Mouse (Mus musculus) urinary bladder, postnatal 25 days (tissue): ENCODE results near the gene Tmem109.
A peak's percentile ranks its signal among the peaks of the same experiment; 100 is the strongest.

Source experiments
- DNase-seq: peaks from one replicate; pipeline ENCODE4 v3.0.0; 2022; ENCODE audit warnings: low spot score

Gene Tmem109

DNA sequence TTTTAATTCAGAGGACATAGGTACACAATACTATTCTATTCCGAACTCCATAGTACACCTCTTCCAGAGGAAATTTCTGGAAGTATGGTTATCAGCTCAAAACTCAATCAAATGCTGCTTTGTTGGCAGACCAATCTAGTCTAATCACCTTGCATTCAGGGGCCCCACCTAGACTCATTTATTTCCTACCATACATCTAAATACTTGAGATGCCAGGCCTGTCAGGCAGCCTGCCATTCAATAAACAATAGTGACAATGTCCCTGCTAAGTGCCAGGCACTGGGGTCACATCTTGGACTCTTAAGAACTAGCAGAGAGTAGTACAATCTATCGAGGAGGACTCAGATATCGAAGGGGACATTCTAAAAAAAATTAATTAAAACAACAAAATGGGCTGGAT lies 10.4 kb upstream of the Tmem109 start:
- DNase-seq, result no peak

DNA sequence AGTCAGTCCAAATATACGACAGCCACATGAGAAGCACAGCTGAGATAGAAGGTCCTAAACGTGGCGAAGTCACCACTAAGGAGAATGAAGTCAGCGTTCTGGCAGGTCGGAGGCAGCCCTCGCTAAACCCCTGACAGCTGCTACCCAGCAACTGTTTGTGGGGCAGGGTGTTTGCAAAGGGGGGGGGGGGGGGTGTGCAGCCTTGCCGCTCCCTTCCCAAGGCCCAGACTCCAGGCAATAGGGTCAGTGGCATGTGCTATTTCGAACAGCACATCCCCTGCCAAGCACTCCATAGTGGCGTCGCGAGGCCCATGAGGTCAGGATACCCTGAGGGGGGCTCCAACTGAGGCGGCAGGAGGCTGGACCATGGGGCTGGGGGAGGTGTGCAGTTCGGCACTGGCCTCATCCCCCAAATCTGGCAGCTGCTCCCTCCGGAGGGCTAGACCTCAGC lies 801 bp downstream of the Tmem109 start:
- DNase-seq, result no peak

DNA sequence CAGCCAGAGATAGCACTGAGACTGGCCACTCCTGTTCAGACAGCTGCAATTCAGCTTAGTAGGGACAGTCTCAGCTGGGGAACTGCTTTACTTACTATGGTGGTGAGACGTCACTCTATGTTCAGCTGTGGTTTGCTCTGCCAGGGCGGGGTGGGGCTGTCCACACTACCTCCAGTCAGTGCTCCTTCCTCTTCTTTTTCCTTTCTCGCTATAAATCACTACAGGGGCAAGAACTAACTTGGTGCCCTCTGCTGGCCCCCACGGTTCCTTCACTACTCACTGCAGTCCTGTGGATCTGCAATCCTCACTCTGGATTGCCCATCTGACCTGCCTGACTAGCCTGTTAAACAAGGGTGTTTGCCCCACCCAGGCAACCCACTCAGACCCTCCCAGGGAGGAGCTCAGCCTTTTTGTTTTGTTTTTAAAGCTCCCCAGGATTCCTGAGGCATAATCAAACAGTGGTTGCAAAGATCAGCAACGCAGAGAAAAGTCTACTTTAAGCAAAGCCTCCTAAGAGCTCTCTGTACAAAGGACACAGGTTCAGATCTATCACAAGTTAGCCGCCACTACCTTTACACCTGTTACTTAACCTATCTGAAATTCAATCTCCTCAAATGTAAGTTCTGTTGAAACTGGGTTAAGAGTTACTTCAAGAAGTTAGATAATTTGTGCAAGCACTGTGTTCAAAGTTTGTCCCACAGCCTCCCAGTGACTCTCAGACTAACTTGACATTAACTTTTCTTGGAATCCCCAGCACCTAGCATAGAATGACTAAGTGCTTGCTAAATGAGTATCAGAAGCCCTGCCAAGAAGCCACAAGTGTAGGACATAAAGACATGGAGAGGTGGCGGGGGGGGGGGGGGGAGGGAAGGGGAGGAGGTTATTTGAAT lies 1.5 kb downstream of the Tmem109 start:
- DNase-seq, result peak; percentile 51

DNA sequence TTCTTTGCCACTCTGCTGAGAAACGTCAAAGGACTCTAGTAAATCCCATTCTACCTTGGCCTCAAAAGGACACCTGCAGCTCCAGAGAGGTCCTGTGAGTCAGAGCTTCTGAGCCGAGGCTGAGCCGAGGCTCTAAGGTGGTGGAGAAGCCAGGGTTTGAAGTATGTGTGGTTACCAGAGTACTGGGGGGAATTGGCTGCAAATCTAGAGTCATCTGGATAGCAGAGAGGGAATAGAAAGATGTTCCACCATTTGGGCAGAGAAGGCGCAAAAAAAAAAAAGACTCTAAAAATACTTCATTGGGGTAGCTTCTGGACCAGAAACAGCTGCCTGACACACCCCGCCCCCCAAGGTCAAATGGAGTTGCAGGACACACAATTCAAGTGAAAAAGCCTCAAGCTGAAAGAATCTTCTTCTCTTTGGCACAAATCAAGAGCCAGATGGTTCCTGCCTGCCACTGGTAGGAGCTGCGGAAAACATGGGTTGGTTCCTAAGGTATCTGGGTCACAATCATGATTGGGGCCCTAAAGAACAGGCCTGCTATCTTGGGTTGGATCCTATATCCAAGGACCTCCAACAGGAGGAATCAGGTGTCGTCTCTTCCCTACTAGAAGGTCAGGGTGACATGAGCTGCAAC lies 3.5 kb downstream of the Tmem109 start:
- DNase-seq, result no peak

DNA sequence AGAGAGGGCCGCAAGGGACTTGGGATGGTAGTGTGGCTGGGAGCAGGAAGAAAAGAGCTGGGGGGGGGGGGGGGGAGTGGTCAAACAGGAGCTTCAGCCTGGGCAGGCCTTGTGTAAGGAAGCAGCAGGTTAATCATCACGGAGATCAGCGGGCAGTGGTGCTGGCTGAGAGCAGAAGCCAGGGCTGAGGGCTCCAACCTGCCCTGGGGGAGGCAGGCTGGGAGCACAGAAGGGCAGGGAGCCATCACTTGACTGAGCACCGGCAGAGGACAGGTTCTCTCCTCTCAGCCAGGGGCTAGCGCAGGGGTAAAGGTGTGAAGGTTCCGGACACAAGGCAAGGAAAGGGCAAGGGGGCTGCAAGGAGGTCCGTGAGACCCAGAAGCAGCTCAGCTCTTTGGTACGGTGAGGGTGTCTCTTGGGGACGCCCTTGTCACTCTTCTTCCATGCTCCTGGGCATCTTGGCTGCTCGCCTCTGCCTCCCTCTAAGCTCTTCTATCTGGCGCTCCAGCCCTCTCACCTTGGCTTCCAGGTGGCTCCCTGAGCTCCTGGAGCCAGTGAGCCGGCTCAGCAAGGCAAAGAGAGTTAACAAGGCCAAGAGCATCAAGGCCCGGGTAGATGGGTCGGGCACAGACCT lies 10.4 kb downstream of the Tmem109 start:
- DNase-seq, result no peak

DNA sequence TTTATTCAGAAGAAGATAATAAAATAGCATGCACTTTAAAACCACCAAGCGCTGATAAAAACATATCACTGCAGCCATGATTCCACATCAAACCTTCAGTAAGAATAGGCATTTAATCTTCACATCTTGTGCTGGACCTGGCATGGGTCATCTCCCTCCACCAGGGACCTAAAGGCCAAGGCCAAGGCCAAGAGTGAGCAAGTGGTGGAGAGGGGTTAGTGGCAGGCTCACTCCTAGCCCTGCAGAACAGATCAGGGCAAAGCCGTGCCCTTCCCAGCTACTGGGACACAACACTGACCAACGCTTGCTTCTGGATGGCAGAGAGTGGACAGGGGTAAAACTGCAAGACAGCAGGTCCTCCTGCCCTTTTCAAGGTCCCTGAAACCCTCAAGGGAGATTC lies 11.1 kb downstream of the Tmem109 start:
- DNase-seq, result no peak

DNA sequence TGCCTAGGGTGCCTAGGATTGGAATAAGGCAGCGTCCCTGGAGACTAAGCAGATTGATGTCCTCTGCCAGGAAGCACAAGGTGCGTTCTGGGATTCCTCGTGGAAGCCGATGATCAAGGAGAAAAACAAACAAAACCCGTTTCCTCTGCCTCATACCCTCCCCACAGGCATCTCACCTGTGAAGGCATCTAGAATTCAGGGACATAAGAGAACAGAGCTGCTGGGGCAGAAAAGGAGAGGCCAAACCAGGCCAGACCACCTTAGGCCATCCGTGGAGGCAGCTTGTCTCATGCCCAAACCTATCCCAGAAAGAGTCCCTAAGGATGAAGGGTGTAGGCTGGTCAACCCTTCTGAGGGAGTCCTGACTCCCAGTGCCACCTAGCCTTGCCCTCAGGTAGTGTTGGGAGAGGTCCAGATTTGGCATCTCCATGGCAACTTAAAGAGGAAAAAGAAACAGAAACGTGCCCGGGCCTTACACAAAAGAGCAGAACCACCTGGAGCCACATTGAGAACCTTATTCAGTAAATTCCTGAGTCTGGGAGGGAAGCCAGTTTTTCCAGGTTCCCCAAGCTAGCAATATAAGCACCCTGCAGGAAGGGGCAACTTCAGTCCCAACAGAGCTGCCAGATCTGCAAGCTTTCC lies 11.8 kb downstream of the Tmem109 start, which contains the start of gene Tmem132a:
Tmem132a (minus strand) TSS at position 55 of the 642 bp plus-strand sequence.
- DNase-seq, result no peak

DNA sequence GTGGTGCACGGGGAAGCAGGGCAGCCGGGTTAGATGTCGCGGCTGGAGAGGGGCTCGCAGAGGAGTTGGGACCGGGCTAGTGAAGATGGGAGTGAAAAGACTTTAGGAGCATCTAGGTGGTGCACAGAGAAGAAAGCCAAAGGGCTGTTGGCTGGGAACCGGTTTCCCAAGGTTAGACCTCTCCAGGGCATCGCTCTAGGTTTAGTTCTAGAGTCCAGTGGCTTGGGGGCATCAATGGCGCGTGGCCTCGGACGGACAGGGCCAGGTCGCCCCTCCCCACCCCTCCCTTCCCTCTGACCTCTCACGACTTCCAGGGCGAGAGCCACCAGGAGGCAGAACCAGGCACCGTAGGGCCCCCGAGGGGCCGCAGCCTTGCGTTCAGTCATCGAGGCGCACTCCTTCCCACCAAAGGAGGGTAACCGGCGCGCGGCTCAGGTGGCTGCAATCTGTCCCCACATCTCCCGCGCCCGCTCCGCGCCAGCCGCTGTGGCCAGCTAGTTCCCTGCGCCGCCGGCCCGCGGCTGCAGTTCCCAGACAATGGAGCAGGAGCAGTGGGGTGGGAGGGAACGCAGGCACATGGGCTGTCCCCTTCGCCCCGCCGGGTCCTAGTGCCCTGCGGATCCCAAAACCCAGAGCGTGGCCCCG lies 12.4 kb downstream of the Tmem109 start:
- peak; percentile 65 for DNase-seq

DNA sequence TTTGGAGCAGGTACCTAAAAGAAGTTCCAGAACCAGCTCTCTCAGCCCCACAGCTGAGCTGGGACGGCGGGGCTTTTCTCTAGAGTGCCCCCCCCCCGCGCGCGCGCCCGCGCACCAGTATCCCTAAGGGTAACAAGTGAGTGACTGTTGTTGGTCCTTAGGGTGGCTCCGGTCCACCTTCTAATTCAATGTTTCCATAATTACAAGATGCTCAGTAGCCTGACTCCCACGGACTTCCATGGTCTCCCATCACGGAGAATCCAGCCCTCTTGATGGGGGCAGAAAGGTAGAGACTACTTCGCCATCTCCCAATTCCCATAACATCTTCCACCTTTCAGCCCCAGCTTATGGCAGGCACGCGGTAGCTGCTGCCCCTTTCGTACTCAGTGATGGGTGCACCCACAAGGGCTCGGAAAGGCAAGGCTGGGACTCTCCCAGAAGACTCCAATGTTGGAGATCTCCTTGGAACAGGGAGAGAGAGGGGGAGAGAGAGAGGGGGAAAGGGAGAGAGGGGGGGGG lies 13.1 kb downstream of the Tmem109 start:
- no peak for DNase-seq

DNA sequence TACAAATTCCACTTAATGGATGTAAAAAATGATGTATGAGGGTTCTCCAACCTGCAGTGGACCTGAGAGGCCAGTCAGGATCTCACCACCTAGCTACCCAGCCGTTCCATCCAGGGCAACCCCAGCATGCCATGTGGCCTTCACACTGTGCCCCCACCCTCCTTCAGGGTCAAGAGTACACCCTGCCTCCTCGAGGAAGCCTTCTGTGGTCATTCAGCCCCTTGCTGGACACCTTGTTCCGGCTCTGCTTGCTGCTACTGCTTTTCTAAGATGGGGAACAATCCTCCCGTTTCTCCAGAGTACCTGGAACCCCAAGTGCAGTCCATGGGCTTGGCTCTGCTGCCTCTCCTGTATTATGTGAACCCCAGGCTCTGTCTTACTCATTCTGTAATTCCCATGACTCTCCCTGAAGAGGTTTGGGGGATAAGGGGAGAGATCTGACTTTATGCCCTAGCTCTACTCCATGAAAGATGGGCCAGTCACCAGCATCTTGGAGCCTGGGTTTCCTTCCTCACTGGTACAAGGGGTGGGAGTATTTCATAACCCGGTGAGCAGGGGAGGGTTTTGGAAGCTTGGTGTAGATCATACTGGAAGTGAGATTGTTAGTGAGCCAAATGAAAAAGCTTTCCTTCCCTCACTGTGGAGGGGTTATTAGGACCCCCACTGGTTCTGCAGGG lies 13.7 kb downstream of the Tmem109 start:
- no peak for DNase-seq

DNA sequence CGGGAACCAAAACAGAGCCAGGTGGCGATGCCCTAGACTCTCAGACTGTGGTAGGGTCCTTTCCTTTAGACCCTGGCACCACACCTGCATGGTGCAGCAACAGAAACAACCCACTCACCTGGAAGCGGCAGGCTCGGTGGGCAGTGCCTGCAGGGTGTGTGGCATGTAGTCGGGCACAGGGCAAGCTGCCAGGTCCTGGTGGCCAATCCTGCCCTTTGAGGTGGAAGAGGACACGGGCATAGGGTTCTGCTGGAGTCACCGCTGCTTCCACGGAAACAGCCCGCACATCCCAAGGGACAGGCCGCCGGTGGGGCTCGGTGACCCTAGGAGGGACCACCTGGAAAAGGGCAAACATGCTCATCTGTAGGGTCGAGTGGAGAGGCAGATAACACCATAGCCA lies 15.4 kb downstream of the Tmem109 start:
- DNase-seq, result no peak

DNA sequence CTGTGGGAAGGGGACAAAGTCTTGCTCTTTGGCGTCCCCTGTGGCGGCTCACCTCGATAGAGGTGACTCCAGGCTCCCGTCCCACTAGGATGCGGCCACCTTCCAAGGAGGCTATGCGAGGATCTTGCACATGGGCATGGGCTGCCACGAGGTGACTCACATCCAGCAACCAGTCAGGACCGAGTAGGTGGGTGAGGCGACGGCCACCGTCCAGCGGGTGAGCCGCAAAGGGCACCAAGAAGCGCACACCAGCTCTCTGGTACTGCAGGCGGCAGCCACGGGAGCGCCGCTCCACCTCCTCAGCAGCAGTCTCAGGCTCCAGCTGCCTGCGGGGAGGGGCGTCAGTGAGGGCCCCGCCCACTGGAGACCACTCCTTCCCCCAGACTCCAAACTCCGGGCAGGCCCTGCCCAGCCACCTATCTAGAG lies 21.7 kb downstream of the Tmem109 start:
- no peak for DNase-seq

DNA sequence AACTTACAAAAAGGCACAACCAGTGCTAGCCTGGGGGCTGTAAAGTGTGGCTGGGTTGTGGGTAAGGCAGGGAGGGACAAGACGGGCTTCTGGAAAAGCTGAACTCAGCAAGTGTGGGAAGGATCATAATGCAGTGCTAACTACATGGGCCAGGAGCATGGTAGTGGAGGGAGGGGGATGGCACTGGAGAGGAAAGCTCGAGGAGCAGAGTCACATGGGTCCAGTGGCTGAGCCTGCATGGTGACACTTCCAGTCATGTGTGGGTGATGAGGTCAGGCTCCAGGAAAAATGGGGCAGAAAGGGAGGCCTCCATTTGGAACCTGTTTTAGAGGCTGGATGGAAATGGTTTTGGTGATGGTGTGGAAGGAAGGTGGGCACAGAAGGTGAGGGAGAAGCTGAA lies 25.3 kb downstream of the Tmem109 start:
- DNase-seq, result no peak

DNA sequence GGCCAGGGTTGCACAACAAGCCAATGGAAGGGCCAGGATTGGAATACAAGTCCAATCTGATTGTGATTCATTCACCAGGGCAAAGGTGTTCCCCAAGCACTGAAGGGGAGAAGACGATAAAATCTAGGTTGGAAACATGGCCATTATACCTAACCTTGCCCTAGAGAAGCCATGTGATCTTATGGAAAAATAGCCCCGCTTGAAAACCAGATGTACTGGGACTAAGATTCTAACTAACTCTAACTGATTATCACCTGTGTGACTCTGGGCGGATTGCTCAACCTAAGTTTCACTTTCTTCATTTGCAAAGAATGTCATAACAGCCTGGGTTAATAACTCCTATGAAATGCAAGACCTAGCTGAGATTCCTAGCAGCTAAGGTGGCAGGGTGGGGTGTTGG lies 26.4 kb downstream of the Tmem109 start:
- no peak for DNase-seq

DNA sequence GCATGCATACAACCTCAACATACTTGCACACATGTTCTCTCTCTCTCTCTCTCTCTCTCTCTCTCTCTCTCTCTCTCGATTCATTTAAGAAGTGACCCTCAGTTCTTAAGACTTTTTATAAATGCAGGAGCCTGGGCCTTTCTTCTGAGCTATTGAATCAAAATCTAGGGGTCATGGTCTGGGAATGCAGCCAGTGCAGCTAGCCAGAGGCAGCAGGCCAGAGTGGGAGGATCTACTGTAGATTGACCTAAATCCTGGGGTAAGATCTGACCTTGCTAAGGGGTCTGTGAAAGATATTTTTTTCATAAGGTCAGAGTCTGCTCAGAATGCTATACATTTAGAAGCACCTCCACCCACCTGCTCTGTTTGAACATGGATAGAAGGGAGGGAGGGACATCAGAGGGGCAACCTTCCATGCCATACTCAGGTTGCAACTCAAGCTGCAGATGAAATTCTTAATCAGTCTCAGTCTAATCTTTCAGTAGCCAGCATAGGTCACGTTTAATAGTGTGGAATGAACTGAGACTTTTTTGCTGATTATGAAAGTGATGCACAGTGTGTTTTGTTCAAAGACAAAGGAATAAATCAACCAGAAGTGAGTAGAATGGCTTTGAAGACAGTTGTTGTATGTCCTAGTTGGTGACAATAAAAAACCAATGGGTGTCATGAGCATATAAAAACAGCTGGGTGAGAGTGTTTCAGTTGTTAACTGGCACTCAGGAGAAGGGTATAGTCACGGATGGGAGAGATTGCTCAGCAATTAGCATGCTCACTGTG lies 34.3 kb downstream of the Tmem109 start:
- DNase-seq, result no peak

DNA sequence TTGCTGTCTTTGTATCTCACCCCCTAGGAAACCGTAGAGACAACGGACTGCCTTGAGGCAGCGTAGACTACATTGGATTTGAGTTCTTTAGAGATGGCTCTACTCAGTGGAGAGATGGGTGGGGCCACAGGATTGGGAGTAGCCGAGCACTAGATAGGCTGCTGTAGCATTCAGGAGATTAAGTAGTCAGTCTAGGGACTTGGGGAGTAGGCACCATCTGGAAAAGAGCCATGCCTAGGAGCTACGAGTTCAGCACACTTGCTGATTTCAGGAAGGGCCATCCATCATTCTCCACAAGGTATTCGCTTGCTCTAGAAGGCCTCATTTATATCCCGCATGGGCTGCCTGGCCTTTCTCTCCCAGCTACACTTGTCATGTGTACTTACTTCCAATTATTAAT lies 35.7 kb downstream of the Tmem109 start:
- DNase-seq, result no peak

DNA sequence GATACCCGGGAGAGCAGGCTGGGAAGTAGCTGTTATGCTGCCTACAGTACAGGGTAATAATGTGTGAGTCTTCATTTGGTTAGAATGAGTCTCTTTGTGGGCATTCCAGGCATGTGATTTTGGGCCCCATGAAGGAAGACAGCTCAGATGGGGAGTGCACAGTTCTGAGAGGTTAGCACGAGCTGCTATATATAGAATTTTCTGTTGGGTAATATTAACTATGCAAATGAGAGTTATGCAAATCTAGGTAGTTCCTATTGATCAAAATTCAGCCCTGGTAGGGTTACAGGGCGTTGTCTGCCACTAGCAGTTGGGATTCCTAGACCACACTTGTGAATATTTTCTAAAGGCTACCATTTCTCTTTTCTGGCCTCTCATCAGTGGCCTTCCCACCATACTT lies 36.3 kb downstream of the Tmem109 start:
- no peak for DNase-seq

DNA sequence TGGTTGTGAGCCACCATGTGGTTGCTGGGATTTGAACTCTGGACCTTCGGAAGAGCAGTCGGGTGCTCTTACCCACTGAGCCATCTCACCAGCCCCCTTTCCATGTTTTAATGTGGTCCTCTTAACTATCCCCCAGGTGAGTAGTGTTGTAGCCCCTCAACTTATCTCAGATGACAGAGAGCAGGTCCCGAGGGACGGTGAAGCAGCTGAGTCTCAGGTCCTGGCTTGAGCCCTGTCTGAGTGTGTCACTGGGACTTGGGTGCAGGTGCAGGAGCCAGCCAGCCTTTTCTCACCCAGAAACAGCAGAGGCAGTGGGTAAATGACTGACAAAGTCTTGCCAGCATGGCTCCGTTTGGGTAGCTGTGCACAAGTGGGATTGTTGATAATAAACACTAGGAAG lies 37.6 kb downstream of the Tmem109 start:
- no peak for DNase-seq

DNA sequence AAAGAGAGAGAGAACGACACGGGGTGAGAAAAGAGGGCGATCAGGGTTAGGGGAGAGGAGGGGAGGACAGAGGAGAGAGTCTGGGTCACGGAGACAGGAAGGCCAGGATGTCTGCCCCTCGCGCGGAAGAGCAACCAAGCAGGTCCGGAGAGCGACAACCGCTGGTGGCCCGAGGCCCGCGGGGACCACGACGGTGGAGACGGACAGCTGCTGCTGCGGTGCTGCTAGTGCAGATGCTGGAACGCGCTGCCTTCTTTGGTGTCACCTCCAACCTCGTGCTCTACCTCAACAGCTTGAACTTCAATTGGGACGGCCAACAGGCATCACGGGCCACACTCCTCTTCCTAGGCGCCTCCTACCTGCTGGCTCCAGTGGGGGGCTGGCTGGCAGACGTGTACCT lies 38.9 kb downstream of the Tmem109 start:
- no peak for DNase-seq
